Mouse (Mus musculus) B cell, adult 2 months (primary cell): ENCODE measurements around the gene R3hdml.

ENCODE experiments used
- DNase-seq, 2 experiments: peaks; one replicate each; pipeline ENCODE4 v3.0.0; 2022

R3hdml gene

DNA sequence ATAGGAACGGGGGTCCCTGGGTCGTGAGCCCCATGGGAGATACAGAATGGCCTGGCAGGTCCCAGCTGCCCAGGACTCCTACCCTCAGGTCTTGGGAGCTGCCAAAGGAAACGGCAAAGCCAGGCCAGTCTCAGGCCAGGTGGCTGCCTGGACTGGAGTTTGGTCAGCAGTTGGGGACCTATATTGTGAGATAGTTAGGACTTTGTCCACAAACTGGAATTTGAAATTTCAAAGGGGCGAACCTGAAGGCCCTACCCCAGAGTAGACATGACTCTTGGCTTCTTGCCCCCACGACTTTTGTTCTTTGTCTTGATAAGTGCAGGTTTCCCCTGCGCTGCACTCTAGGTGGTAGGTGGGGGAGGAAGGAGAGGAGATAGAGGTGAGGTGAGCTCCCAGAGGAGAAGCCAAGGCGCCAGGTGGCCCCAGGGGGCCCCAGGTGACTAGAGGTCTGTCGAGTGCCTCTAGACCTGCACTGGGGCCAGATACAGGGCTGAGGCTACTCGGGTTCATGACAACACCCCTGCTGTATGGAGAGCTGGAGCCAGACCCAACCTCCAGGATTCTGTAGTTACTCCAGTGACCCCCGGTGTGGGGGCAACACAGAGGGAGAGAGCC, 49.6 kb downstream of the R3hdml start:
- DNase-seq = no peak

- no peak for DNase-seq
Measured at GRCm38 (mm10) chr2:163542674-163543073, 50.6 kb downstream of the R3hdml start.

DNA sequence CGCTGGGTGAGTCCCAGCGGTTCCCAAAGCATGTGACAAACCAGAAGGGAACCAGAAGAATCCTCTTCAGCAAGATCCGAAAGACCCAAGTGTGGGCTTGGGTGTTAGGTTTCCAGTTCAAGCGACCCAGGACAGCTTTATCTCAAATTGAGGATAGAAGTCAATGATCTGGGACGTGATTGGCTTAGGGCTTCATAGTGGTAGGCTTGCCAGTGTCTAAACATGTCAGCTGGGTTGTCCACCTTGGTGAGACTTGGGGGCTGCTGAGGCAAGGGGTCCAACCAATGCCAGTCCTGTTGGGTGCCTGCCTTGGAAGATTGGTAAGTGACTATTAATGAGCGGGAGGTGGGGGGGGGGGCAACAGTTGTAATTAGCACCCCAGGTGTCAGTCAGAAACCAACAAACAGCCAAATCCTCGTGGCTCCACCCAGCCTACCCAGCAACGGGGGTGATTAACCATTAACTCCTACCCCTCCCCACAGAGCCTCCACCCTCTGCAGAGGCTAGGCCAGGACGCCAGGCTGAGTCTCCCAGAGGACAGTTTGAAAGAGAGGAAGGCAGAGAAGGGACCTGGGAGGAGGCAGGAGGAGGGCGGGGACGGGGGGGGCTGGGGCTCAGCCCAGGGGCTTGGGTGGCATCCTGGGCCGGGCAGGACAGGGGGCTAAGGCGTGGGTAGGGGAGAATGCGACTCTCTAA, 54.7 kb downstream of the R3hdml start:
- DNase-seq = no peak

DNA sequence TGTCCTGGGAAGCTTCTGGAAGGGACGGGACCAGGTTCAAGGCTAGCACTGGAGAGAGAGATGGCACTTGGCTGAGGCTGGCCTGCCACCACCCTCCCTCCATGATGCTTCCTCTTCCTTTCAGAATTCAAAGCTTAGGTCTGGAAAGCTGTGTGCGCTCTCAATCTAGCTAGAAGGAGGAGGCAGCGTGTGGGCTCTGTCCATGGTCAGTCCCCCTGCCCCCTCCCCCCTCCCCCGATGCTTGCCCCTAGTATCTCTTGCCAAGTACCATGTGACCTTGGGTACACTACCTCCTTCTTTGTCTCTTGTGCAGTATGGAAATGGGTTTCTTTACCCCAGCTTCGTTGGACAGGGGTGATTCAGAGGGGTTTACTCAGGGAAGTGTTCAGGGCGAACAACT, 56.7 kb downstream of the R3hdml start:
- no peak for DNase-seq

GRCm38 (mm10) chr2:163549786-163550185, 57.7 kb downstream of the R3hdml start:
- no peak for DNase-seq
